Mouse (Mus musculus) cerebellum, adult 9-11 months (tissue): ENCODE measurements around the gene Hap1.

Experiments
- DNase-seq: peaks from one replicate; pipeline ENCODE4 v3.0.0; 2022

Gene Hap1

GRCm38 (mm10) chr11:100355972-100356818 lies at the start of gene Hap1:
TSS of gene Hap1 (minus strand) at chr11:100356128.
- DNase-seq = peak; percentile 83

GRCm38 (mm10) chr11:100404456-100405074 lies 48.6 kb upstream of the Hap1 start:
- peak; percentile 56 for DNase-seq

- no peak for DNase-seq
Measured at GRCm38 (mm10) chr11:100403445-100404134, 47.7 kb upstream of the Hap1 start.

- DNase-seq = no peak
Measured at GRCm38 (mm10) chr11:100402682-100403081, 46.8 kb upstream of the Hap1 start.

- peak; percentile 55 for DNase-seq
Measured at GRCm38 (mm10) chr11:100402240-100402639, 46.3 kb upstream of the Hap1 start.

- DNase-seq = no peak
Measured at GRCm38 (mm10) chr11:100400842-100401241, 44.9 kb upstream of the Hap1 start.

GRCm38 (mm10) chr11:100399727-100400538 lies 44.0 kb upstream of the Hap1 start:
- peak; percentile 62 for DNase-seq

- no peak for DNase-seq
Measured at GRCm38 (mm10) chr11:100399320-100399719, 43.4 kb upstream of the Hap1 start.

GRCm38 (mm10) chr11:100398517-100398916 lies 42.6 kb upstream of the Hap1 start:
- peak; percentile 55 for DNase-seq

GRCm38 (mm10) chr11:100397600-100398389 lies 41.9 kb upstream of the Hap1 start, which contains the start of gene Jup:
TSS of gene Jup (minus strand) at chr11:100397763.
- DNase-seq = peak; percentile 100

- DNase-seq = peak; percentile 88
Measured at GRCm38 (mm10) chr11:100396886-100397599, 41.1 kb upstream of the Hap1 start.

- peak; percentile 89 for DNase-seq
Measured at GRCm38 (mm10) chr11:100395861-100396631, 40.1 kb upstream of the Hap1 start.

- peak; percentile 92 for DNase-seq
Measured at GRCm38 (mm10) chr11:100395200-100395599, 39.3 kb upstream of the Hap1 start.

GRCm38 (mm10) chr11:100394353-100395074 lies 38.6 kb upstream of the Hap1 start:
- DNase-seq = peak; percentile 63

GRCm38 (mm10) chr11:100393733-100394132 lies 37.8 kb upstream of the Hap1 start:
- peak; percentile 75 for DNase-seq

- DNase-seq = peak; percentile 58
Measured at GRCm38 (mm10) chr11:100392958-100393357, 37.0 kb upstream of the Hap1 start.

- peak; percentile 30 for DNase-seq
Measured at GRCm38 (mm10) chr11:100391884-100392345, 36.0 kb upstream of the Hap1 start.

GRCm38 (mm10) chr11:100391081-100391883 lies 35.4 kb upstream of the Hap1 start:
- peak; percentile 72 for DNase-seq
